25 mouse cellular contexts compared by ENCODE assay signal in the genomic region with DNA sequence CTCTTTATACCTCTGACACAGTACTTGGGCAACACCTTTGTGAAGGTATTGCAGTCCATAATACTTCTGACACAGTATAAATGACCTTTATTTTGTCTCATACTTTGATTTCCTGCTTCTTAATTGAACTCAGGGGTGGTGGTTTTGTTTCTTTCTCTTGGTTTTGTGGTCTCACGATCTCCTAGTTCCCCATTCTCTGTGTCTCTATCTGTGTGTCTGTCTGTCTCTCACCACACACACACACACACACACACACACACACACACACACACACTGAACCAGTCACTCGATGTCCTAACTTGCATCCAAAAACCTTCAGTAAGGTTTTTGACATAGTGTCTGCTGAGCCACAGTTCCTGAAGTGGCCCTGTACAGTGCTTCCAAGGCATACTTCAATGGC.
DNase-seq lines count a peak whose midpoint lies in the region; ATAC-seq lines count a peak whose summit lies in the region.
"Had no signal": no experiment of that assay in that cellular context is flagged by ENCODE, and none has a peak within 500 bp of the region (broad histone marks: within the 10 kb centered on the region; RNA-seq: fewer than 3 reads in every experiment).

No protein-coding gene starts in this region.

- peak; percentile 92 for ATAC-seq in common myeloid progenitor, adult 5-6 weeks (replicated peaks; ENCODE audit: low read depth, poor library complexity, severe bottlenecking)
- peak; percentile 69 to 78 for ATAC-seq in hematopoietic stem cell, adult 5-6 weeks (replicated peaks in 1 of 2; ENCODE audit: insufficient read depth in 1 of 2, low FRiP score in 2 of 2, low TSS enrichment in 1 of 2, low read depth in 1 of 2, poor library complexity in 2 of 2, severe bottlenecking in 2 of 2)
- peak; percentile 47; the same call in 1 of the 2 replicates for ATAC-seq in monocyte, adult 5-6 weeks (replicated peaks; ENCODE audit: insufficient number of reproducible peaks, low FRiP score, low TSS enrichment, poor library complexity, severe bottlenecking)
- ATAC-seq: activated CD4-positive, CD25-positive, alpha-beta regulatory T cell, adult 4 months; forebrain, embryonic 13.5 days; forebrain, embryonic 16.5 days; hindbrain, postnatal 0 days; inflammation-experienced regulatory T-cells, adult 6 months had no signal

- peak; percentile 5 to 13 for DNase-seq in B cell, adult 2 months
- DNase-seq in urinary bladder, postnatal 4 days (ENCODE audit: low spot score in 2 of 2): no peak
- no peak for DNase-seq in layer of hippocampus, postnatal 14 days (ENCODE audit: low spot score in 2 of 2)
- DNase-seq in frontal cortex, postnatal 25 days (ENCODE audit: low spot score in 2 of 2): no peak
- no peak for DNase-seq in yolk sac, embryonic 10.5 days (ENCODE audit: low spot score)
- DNase-seq: adrenal gland, adult 8-10 months; adrenal gland, postnatal 36 days; cerebellum, adult 11 months; cerebellum, adult 2 months; cerebellum, adult 9-11 months; cerebellum, postnatal 25 days; embryo, embryonic 11 days; gastrocnemius, adult 2 months; gastrocnemius, postnatal 14 days; heart, adult 18-20 months; heart, postnatal 10 days; heart, postnatal 36 days had no signal

Comparison
In these comparisons a context has a peak if more than half of its experiments do, and no peak if none do; other contexts are left out.
1. DNase-seq: peak in B cell, adult 2 months (2 of 2); none in urinary bladder, postnatal 4 days (0 of 2), layer of hippocampus, postnatal 14 days (0 of 2), frontal cortex, postnatal 25 days (0 of 2) and yolk sac, embryonic 10.5 days (single experiment).
2. Peak in every context shown above with its lines, with median percentiles within 50 percentile points of each other: ATAC-seq.